Mouse (Mus musculus) hindbrain, embryonic 11.5 days (tissue): ENCODE results near the gene AI597479. TPM values are rescaled to one million over a fixed set of nuclear protein-coding genes. Genes with fewer than 3 reads are reported as not detected.

Source experiments
- ATAC-seq: fragments of 200-750 bp; cut with Nextera tagmentation; 2 replicates; pipeline ENCODE4 v1.8.0; 2017; ENCODE audit warnings: mild to moderate bottlenecking, moderate TSS enrichment, moderate library complexity; ENCODE audit not compliant: low FRiP score
- DNase-seq: peaks from one replicate; pipeline ENCODE4 v3.0.0-alpha.2; 2015; ENCODE audit warnings: low spot score
- H3K27ac ChIP-seq: fragments of 300-500 bp; sonication (generic); 2 replicates; pipeline ENCODE4 v1.5.1; 2014; ENCODE audit warnings: mild to moderate bottlenecking, low read depth, low read length
- H3K27me3 ChIP-seq: fragments of 300-500 bp; sonication (generic); 2 replicates; pipeline ENCODE4 v1.6.1; 2014; ENCODE audit warnings: mild to moderate bottlenecking, low read length, moderate library complexity, mixed read lengths; ENCODE audit not compliant: control insufficient read depth, insufficient read depth
- H3K36me3 ChIP-seq: fragments of 300-500 bp; sonication (generic); 2 replicates; pipeline ENCODE4 v1.6.1; 2014; ENCODE audit warnings: mild to moderate bottlenecking, low read length, moderate library complexity, mixed read lengths; ENCODE audit not compliant: control insufficient read depth, insufficient read depth
- H3K4me1 ChIP-seq: fragments of 300-500 bp; sonication (generic); replicated peaks from 2 replicates; pipeline ENCODE4 v1.6.1; 2014; ENCODE audit warnings: low read length, mixed read lengths; ENCODE audit not compliant: control insufficient read depth, insufficient read depth
- H3K4me2 ChIP-seq: fragments of 300-500 bp; sonication (generic); replicated peaks from 2 replicates; pipeline ENCODE4 v1.6.1; 2014; ENCODE audit warnings: mild to moderate bottlenecking, low read depth, low read length
- H3K4me3 ChIP-seq: fragments of 300-500 bp; sonication (generic); 2 replicates; pipeline ENCODE4 v1.5.1; 2014; ENCODE audit warnings: low read depth, low read length
- H3K9ac ChIP-seq: fragments of 300-500 bp; sonication (generic); 2 replicates; pipeline ENCODE4 v1.6.1; 2014; ENCODE audit warnings: low read depth, low read length
- H3K9me3 ChIP-seq: fragments of 300-500 bp; sonication (generic); 2 replicates; pipeline ENCODE4 v1.6.1; 2016; ENCODE audit warnings: low read length; ENCODE audit not compliant: control insufficient read depth
- WGBS: fragments of 180-500 bp; shearing (Covaris S2); extraction: QIAGEN DNeasy Blood & Tissue Kit; methylation state at CpG from one replicate; pipeline ENCODE4 v1.1.7; 2014; 5-methylcytosine and 5-hydroxymethylcytosine counted together
- polyA plus RNA-seq: library from polyadenylated mRNA; unstranded; fragments of >200 nt; fragmentation: Nextera tagmentation; extraction: Ambion mirVana; gene quantifications from 2 replicates; pipeline ENCODE4 v1.2.1, GENCODE M21; 2014

AI597479 gene
- polyA plus RNA-seq, 1 experiment from 2014 or later: 39.3 TPM

- Histone ChIP-seq H3K27me3 (no peaks in the 10 kb centered on the region; the same call in 1 of the 2 replicates), H3K9me3 (no peaks in the 10 kb centered on the region), H3K4me1 (no peaks in the 10 kb centered on the region), H3K36me3 (no peaks in the 10 kb centered on the region), H3K4me3 (no peak overlapping the region), H3K27ac (no peak overlapping the region), H3K9ac (no peak overlapping the region), H3K4me2 (no peak overlapping the region)
- ATAC-seq: no peak
- DNase-seq: no peak
- 92% methylated on average over 3 of the region's 3 CpGs for WGBS
These were observed 63.9 kb downstream of the AI597479 start for GRCm38 (mm10) chr1:43162394-43162793.

GRCm38 (mm10) chr1:43163084-43163466, 64.6 kb downstream of the AI597479 start:
- no peaks in the 10 kb centered on the region for H3K4me1 ChIP-seq
- no peaks in the 10 kb centered on the region; the same call in 1 of the 2 replicates for H3K27me3 ChIP-seq
- peak overlapping the region; percentile 77 for H3K9ac ChIP-seq
- H3K9me3 ChIP-seq: no peaks in the 10 kb centered on the region
- no peaks in the 10 kb centered on the region for H3K36me3 ChIP-seq
- 1% methylated on average over 6 of the region's 6 CpGs for WGBS
- DNase-seq (no peak), ATAC-seq (peak; percentile 28; the same call in 1 of the 2 replicates)
- H3K4me3 ChIP-seq: peak overlapping the region; percentile 58
- H3K4me2 ChIP-seq: peak overlapping the region; percentile 88
- no peak overlapping the region for H3K27ac ChIP-seq

- DNase-seq: peak; percentile 81
- no peaks in the 10 kb centered on the region for H3K4me1 ChIP-seq
- H3K36me3 ChIP-seq: no peaks in the 10 kb centered on the region
- 6% methylated on average over 54 of the region's 61 CpGs for WGBS
- peak overlapping the region; percentile 77 for H3K9ac ChIP-seq
- H3K4me2 ChIP-seq: peak overlapping the region; percentile 88
- H3K9me3 ChIP-seq: no peaks in the 10 kb centered on the region
- H3K27ac ChIP-seq: peak overlapping the region; percentile 36; the same call in 1 of the 2 replicates
- H3K4me3 ChIP-seq: peak overlapping the region; percentile 58
- no peaks in the 10 kb centered on the region; the same call in 1 of the 2 replicates for H3K27me3 ChIP-seq
- peak; percentile 94 for ATAC-seq
These were observed 65.2 kb downstream of the AI597479 start for GRCm38 (mm10) chr1:43163467-43164418.

GRCm38 (mm10) chr1:43164582-43164981, 66.1 kb downstream of the AI597479 start:
- DNase-seq (no peak), ATAC-seq (no peak)
- Histone ChIP-seq H3K9me3 (no peaks in the 10 kb centered on the region), H3K27ac (no peak overlapping the region), H3K4me2 (no peak overlapping the region), H3K27me3 (no peaks in the 10 kb centered on the region; the same call in 1 of the 2 replicates), H3K36me3 (no peaks in the 10 kb centered on the region), H3K4me3 (no peak overlapping the region), H3K9ac (no peak overlapping the region), H3K4me1 (no peaks in the 10 kb centered on the region)
- WGBS: 96% methylated on average over 5 of the region's 5 CpGs

Other genes starting within 250 kb of the AI597479 start
- 56.5 TPM in 2 replicates for gene Mrps9, start 247.5 kb upstream of the AI597479 start, polyA plus RNA-seq
- gene Gpr45, start 145.8 kb upstream of the AI597479 start, polyA plus RNA-seq: 15.2 and 15.7 TPM in 2 replicates
- 15.1 and 17.2 TPM in 2 replicates for gene Tgfbrap1, start 73 bp upstream of the AI597479 start, polyA plus RNA-seq
- 9.3 and 10.8 TPM in 2 replicates for gene Fhl2, start 98.3 kb downstream of the AI597479 start, polyA plus RNA-seq